Mouse (Mus musculus) layer of hippocampus, postnatal 25 days (tissue): ENCODE measurements around the gene Defb15. TPM values are rescaled to one million over a fixed set of nuclear protein-coding genes. Genes with fewer than 3 reads are reported as not detected.
A peak's percentile ranks its signal among the peaks of the same experiment; 100 is the strongest.
"Not testable (repeated sequence)": the region's sequence is repeated elsewhere in the genome, so short reads cannot be mapped to it uniquely, and the experiment has no call there.

Experiments
- DNase-seq, 2 experiments: peaks; one replicate each; pipeline ENCODE4 v3.0.0; 2022; ENCODE audit warnings: mixed read lengths in 2 of 2, low spot score in 1 of 2; ENCODE audit errors: extremely low spot score in 1 of 2
- total RNA-seq, 2 experiments: library from RNA; stranded (reverse); gene quantifications; 2 replicates each; pipeline ENCODE4 v1.2.3; 2021

The Defb15 gene
- not detected for total RNA-seq

- DNase-seq, result no peak
Observed at GRCm38 (mm10) chr8:21932610-21933009, at the start of gene Defb15. Defb15 (minus strand) TSS chr8:21932710.

DNA sequence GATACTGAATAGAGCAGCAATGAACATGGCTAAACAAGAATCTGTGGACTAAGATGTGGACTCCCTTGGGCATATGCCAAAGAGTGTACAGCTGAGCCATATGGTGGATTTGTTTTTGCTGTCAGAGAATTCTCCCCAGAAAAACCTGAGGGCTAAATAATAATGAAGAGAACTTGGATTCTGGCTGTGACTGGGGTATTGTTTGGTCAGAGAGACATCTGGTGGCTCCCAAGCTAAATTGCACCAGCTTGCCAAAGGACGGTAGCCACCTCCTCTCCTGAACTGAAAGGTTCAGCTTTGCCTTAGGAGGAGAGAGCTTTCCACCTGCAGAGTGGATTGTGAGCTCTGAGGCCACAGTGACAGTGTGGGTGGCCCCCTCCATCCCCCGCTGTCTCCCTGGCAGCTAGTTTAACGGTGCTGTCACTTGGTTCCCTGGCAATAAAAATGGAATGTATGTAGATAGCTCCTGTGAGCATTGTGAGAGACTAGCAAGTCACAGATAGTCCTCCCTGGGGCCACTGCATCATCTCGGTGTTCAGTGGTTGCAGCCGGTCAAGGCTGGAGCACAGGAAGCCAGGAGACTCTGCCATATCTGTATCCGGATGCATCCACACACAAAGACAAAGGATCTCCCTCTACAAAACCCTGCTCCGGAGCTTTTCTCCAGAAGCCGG is 49.3 kb upstream of the Defb15 start:
- peak in 1 of 2 experiments; percentile 6 for DNase-seq

DNA sequence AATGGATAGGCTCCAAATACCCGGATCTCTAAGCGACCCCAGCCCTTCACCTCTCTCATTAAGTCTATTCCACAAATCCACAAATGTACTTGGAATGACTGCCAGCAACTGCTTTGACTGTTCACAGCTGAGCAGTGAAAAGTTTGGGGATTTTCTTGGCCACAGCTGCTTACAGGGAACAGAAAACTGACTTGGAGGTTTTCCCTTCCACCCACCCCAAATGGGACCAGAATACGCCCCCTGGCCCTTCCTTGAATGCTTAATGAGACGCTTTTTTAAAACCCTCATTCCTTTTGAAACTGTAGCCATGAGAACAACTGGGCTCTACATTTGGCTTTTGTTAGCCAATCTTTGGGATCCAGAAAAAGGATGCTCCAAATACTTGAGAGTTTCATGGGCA is 45.7 kb upstream of the Defb15 start:
- DNase-seq, result no peak

- no peak for DNase-seq
Observed at GRCm38 (mm10) chr8:21969475-21969874, 37.0 kb upstream of the Defb15 start, which contains the start of gene Ccdc70. Ccdc70 (plus strand) TSS chr8:21969775.

DNA sequence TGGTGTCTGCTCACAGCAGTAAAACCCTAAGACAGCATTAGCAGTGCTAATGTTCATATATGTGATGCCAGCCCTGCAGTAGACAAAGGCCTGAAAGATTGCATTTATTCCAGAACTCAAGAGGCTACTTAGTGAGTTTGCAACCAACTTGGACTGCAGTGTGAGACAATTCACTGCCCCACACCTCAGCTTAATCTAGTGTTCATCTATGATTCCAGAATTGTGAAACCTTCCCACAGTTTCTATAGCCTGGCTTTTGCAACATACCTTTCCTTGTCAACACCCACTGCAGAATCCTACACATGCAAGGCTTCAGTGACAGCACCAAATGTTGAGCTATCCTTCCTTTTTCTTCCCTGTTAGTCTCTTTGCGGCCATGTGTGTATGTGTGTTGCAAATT is 34.1 kb upstream of the Defb15 start:
- no peak for DNase-seq

GRCm38 (mm10) chr8:21958414-21958813 is 25.9 kb upstream of the Defb15 start, which contains the start of gene Fam90a1a:
Fam90a1a (plus strand) TSS chr8:21958714.
- no peak for DNase-seq

DNA sequence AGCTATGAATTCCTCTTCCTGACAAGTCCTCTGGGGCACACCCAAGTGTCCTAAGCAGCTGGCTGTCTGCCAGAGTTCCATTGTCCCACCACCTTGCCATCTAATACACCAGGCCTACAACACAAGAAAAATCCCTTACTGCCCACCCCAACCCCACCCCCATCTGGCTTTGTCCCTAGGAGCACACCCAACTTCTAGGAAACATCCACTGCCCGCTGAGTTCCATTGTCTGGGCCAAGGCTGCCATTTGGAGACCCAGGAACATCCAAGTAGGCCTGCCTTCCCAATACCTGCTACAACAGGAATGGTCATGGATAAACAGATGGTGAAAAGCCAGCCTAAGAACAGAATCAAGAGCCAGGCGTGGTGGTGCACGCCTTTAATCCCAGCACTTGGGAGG is 23.8 kb upstream of the Defb15 start:
- no peak for DNase-seq

GRCm38 (mm10) chr8:21955321-21955720 is 22.8 kb upstream of the Defb15 start:
- DNase-seq, result peak; percentile 12 to 61

GRCm38 (mm10) chr8:21947311-21948017 is 15.0 kb upstream of the Defb15 start:
- DNase-seq, result no peak

DNA sequence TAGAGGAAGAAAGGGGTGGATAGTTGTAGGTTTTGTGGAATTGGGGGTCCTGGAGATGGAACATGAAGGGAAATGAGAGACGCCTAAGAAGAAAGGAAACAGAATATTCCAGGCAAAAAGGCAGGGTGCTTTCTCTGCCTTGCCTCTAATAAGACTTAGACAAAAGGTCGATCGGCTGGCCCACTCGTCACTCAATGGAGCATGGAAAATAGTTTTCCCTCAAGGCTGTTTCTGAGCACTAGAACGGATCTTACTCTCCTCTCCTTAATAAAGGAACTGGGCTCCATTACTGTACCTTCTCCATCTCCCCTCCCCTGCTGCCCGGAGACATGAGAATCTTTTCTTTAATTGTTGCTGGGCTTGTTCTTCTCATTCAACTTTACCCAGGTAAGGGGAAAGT is 14.0 kb upstream of the Defb15 start, which contains the start of gene Defb13:
Gene Defb13, plus strand, starts transcription at position 301 of the 400 bp plus-strand sequence.
- no peak for DNase-seq

GRCm38 (mm10) chr8:21938052-21938451 is 5.5 kb upstream of the Defb15 start, which contains the start of gene Defb35:
Defb35 (plus strand) TSS chr8:21938352.
- not testable (repeated sequence) for DNase-seq

DNA sequence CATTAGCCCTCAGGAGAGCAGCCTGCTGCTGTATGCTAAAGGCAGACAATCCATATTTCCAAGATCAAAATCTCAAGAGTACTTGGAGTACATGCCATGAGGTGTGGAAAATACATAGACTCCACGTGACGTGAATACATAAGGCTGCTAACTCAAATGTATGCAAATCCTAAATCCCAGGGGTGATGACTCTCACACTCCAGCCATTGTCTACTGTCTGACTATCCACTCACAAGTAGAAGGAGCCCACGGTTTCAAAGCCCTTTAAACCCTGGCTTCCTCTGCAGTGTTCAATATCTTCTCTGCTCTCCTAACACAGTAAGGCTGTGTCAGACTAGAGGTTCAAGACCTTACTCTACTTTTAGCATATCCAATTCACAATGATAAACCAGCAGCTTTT is 1.8 kb downstream of the Defb15 start:
- not testable (repeated sequence) for DNase-seq

DNA sequence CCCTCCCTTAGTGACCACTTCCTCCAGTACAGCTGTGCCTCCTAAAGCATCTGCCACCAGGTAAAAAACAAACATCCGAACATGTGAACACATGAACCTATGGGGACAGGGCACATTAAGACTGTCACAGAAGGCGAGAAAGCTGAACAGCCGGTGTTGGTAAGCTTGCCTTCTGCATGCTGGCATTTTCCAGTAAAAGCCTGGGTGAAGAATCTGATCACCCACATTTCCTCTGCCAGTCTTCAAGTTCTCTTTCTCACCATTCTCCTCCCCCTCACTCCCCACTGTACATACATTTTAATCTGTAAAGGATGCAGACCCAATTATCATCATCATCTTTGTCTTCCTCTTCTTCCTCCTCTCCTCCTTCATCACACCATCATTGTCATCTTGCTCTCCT is 16.9 kb downstream of the Defb15 start:
- peak; percentile 3 to 7 for DNase-seq

GRCm38 (mm10) chr8:21912554-21912953 is 20.0 kb downstream of the Defb15 start:
- DNase-seq, result no peak

DNA sequence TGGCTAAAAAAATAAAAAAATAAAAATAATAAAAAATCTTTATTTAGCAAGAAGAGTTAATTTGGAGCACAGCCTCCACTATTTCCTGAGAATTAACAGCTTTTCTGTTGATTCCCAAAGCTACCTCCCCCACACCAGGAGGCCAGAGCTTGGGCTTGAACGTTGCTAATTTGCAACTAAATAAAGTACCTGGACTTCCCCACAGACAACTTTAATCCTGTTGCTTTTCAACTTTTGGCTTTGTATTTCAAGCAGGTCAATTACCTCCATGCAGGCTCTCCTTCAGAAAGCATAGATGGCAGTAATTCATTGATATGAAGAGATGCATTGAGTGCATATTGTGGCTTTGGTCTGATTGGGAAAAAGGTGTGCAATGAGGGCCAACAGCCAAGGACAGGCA is 20.6 kb downstream of the Defb15 start:
- no peak for DNase-seq

DNA sequence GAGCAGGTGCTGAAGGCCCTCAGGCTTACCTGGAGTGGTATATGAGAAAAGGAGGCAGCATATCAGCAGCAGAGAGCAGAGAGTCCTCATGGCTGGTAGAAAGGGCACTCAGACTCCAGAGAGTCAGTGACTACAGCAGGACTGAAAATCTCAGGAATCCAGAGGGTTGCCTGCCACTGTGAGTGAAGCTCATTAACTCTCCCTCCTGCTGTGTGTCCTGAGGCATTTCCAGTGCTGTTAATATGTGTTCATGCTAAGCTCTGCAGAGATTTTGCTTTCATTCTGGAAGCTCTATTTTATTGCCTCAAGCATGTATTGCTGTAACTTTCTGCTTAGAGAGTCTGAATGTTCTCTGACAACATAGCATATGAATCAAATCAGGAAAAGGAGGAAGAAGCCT is 26.2 kb downstream of the Defb15 start, which contains the start of gene Defb11:
Gene Defb11, minus strand, starts transcription at position 123 of the 400 bp plus-strand sequence.
- DNase-seq, result not testable (repeated sequence)

- not testable (repeated sequence) for DNase-seq
Observed at GRCm38 (mm10) chr8:21885321-21885720, 47.2 kb downstream of the Defb15 start, which contains the start of gene Defb9. Defb9 (minus strand) TSS chr8:21885421.
